Mouse (Mus musculus) kidney, postnatal 4 days (tissue): ENCODE measurements around the gene Bcar3.

Source experiments
- DNase-seq, 2 experiments: peaks; one replicate each; pipeline ENCODE4 v3.0.0; 2021; ENCODE audit warnings: mixed read lengths in 2 of 2

Bcar3 gene

DNA sequence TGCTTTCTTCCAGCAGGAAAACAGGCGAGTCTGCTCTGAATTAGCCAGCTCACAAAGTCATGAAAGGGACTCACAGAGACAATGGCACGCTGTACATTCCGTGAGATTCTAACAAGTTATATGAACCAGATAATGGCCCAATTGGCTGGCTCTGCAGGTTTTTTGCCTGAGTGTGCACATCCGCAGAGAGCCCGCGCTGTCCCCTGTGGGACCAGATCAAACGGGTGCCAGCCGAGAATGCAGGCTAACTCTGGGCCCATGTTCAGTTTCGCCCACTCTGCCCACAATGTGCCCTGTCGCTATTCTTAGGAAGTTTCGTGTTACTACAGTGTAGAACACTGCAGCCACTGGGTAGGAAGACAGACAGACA, 167.6 kb downstream of the Bcar3 start:
- no peak for DNase-seq

DNA sequence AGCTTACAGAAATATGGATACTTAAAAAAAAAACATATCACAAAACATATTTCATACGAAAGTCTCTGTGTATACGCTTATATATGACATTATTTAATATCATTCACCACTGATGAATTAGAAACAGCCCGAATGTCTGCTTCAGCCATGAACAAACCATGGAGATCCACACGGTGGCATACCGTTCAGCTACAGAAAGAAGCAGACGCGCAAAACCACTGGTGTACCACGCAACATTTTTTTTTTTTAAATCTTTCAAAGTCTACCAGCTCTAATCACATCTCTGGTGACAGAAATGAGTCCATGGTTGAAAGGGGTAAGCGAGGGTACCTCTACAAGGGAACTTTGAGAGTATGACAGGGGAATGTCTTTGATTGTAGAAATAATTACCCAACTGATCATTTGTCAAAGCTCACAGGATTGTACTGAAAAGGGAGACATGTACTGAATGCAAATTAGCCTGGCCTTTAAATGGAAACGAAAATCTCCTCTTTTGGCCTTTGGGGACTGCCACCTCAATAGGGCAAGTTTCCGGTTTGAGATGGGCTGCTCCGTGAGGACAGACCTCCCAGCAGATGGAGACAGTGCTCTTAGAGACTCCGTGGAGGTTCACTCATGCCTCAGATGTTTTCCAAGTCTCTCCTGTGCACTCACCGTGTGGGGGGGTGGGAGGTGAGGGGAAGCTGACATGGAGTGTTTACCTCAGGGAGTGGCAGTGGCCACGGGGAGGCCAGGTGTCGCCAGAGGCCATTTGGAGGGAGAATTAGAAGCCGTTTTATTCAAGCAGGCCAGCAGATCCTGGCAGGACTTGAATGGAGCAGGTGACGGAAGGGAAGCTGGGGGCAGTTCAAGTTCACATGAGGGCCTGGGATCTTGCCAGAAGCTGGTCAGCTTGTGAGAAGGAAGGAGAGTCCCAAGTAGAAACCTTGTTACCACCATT, 168.3 kb downstream of the Bcar3 start:
- DNase-seq, result peak; percentile 69 to 77

DNA sequence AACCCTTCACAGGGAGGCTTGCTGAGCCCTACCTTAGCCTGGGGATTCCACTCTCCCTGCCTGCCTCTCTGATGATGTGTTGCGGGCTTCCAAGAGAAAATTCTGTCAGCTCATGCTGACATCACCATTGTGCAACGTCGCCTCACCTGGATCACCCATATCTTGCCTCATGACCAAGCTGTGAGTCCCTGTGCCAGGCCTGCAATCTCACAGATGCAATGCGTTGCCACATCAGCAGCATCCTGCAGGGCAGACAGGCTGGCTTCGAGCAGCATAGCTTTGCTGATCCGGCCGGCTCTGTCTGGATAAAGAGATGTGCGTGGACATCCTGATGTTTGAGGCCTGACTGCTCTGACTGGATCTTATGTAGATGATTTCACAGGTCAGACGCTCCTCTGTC, 169.2 kb downstream of the Bcar3 start:
- no peak for DNase-seq

DNA sequence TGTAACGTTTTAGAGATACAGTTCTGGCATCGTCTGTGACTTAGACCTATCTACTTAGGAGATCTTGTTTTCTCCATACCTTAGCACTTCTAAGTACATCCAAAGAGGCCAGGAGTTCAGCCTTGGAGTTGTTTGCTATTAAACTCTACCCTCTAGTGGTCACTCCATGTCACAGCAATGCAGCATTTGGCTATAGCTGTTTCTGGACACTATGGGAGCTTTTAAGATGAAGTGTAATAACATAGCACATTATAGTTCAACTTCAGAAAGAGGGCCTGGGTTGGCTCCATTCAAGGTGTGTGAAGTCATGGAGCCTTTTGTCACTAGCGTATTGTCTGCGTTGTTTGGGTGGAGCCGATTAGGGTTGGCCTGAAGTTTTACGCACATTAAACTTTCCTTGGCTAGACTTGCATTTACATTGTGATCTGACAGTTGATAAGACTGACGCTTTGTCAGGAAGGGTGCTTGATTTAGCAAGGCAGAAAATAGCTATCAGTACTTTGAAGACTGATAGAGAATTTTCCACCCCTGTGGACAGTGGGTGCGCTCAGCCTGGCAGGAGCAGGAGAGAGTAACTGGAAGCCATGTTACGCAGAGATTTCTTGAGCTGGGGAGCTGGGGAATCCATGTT, 172.3 kb downstream of the Bcar3 start:
- DNase-seq, result peak; percentile 67 to 74

DNA sequence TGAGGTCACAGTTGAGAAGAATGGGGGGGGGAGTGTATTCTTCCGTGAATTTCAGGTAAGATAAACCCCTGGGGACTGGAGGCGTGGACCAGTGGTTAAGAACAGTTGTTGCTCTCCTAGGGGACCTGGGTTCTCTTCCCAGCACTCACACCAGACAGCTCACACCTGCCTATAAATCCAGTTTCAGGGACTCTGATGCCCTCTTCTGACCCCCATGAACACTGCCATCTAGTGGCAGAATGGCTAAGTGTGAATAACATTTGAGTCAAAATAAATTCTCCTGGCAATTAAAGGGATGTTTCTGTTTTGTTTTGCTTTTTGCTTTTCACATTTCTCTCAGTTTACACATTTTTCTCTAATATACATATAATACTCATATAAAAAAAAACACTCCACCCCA, 174.0 kb downstream of the Bcar3 start:
- no peak for DNase-seq

DNA sequence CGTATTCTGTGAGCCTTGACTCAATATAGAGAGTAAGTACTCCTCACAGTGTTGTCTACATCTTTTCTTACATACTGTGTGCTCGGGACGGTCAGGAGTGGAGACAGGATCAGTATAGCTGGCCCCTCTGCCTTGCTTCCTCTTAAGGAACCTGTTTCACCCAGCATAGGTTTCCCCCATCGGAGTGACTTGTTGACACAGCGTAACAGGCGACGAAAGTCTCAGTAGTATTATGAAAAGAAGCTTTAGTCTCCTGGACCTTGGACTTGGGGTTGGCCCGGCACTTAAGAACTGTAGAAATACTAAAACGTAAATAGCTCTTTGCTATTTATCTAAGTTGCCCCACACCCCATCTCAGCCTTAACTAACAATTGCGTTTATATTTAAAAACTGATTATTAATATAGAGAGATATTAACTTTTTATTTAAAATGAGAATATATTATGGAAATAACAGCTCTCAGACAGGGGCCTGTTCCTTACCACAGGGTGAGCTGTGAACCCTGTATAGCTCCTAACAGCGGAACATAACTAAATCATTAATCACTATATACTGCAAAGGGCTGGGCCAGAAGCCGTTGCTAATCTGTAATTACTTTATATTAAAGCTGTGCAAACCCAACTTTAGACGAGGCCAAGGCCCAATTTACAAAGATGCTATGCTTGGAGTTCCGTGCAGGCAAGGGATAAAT, 176.5 kb downstream of the Bcar3 start:
- DNase-seq, result no peak

DNA sequence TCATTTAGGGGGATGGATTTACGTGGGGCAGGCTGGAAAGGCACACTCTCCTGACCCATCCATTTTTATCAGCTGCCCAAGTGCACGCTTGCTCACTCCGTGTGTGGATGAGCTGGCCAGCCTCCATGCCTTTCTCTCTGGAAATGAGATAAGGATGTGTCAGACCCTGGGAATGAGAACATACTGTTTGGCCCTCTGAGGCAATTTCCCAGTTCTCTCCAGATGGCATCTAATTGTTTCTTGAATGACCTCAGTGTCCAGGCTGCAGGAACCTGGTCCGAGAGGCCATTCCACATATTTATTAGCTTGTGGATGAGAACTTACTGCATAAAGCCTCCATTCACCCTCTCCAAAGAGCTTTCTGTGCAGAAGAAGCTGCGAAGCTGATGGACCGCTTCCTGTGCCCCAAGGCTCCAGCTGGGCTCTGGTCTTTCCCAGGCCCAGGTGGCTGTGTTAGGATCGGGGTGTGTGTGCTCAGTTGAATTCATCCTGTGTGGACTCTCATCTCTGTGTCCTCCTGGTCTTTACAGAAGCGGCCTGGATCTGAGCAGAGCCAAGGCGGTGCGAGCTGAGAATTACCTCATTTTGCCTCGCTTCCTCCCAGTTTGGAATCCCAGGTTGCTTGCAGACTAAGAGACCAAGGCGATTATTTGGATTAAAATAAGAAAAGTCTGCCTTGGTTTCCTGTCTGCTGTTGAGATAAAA, 177.2 kb downstream of the Bcar3 start:
- no peak for DNase-seq

DNA sequence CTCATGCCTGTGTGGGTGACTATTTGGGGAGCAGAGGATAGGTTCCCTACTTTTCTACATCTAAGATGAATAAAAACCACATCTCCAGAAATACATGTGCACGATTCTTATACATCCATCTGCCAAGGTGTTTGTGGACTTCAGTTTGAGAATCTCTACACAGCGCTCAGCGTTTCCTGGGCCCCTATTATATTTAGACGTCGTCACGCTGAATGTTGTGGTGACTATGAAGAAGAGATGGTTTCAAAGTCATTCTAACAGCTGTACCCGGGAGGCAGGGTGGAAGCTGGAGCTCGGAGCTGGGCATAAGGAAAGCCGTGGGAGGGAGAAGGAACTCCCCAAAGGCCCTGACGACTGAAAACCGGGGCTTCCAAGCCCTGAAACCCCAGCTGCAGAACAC, 178.5 kb downstream of the Bcar3 start:
- DNase-seq, result no peak

DNA sequence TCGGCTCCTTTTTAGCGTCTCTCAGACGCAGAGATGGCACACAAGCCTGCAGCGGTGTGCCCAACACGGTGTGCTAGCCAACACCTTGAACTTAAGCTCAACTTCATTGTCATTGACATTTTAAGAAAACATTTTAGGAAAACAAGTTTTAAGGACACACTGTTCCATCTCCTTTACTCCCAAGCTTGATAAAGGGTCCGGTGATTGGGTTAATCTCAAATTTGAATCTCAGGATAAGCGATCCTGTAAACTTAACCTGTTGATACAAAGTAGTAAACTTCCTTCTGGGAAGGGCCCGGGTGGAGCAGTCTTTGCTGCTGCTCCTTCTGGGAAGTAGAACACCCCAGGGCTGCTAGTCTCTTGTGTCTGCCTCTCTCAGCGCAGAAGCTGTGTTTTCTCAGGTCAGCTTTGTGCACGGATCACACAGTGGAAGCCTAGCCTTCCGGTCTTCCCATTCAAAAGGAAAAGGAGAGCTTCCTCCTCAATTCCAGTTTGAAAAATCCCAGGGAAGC, 179.6 kb downstream of the Bcar3 start:
- DNase-seq, result no peak

DNA sequence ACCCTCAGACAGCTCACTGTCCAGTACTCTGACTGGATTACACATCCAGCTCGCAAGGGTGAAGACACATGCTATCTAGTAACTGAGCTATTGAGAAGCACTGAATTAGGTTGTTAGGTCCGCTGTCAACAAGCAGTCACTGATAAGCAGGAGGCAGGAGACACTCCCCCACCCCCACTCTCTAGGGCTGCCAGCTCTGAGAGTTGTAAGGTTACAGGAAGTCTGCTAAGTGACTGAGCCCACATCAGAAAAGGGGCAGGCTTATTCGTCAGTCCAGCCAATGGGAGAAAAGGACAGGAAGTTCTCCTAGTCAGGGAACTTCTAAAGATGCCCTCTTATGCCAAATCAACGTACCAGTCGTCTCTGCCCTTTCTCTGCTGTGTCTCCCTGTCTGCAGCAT, 180.1 kb downstream of the Bcar3 start:
- DNase-seq, result peak; percentile 53 to 72

DNA sequence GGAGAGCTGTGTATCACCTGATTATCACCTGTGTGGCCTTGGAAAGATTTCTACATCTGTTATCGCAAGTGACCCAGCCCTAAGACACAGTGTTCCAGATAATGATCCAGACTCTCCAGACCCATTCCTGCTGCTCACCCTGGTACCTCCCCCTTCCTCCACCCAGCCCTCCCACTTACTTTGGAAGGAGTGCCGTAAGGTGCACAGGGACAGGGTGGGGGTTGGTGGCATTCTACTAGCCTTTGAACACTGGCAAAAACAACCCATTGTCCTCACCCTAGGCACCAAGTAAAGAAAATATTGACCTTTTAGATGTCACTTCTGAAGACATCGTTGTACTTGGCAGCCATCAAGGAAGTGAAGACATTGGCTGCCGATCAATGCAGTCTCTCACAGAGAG, 180.9 kb downstream of the Bcar3 start:
- no peak for DNase-seq

DNA sequence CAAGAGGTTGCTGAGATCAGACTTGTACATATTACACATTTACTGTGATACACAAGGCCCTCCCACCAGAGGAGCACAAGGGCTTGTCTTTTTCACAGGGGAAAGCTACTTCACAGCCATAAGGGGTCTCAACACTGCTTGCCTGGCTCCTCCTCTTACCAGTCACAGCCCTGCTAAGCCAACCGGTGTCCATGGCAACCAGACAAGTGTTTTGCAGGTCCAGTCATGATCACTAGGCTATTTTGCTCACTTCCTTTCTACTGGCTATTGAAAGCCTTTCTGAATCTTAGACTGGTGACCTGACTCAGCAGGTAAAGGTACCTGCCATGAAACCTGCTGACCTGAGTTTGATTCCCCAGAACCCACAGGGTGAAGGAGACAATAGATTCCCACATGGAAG, 181.8 kb downstream of the Bcar3 start:
- no peak for DNase-seq

DNA sequence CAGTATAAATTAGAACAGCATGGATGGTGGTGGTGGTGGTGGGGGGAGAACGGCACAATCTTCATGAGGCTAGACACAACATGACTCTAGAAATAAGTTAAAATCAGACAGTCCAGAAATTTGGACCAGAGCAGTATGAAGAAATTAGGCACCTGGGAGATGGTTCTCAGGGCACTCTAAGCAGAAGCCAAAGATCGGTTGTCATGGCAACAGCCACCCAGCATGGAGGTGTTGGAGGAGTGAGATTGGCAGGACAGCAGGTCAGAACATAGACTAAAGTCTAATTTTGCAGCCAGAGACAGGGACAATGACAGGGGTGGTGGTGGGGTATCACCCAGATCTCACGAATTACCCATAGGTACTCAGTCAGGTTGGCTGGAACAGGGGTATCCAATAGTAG, 182.7 kb downstream of the Bcar3 start:
- no peak for DNase-seq

DNA sequence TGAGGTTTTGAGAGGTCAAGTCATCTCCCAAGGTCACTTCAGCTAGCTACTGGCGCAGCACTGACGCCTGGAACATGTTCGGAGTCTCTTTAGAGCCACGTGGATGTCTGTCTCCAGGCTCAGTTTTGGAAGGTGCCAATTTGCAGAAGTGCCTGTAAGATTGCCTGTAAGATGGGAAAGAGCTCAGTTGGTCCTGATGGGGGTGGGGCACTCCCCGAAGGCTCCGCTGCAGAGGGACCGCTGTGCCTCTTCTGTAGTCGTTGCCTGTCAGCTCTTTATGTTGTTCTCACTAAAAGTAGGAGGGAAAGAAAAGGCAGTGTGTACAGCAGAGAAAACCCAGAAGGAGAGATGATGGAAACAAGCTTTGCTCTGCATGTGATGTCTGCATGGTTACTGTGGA, 183.6 kb downstream of the Bcar3 start:
- no peak for DNase-seq

DNA sequence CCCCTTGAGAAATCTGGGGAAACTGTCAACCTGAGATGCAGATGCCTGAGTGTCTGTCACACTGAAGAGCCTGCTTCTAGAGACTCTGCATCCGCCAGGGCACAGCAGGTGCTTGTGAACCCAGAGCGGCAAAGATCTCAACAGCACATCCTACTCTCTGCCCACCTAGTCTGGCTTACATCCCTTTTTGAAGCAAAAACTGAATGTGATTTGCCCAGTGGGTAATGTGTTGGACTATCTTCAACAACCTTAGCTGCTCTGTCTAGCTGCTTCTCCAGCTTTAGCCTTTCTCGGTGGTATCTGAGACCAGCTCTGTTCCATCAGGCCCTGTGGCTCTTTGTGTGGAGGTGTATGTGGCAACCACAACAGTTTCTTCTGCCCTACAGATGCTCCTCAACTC, 184.8 kb downstream of the Bcar3 start:
- DNase-seq, result no peak

DNA sequence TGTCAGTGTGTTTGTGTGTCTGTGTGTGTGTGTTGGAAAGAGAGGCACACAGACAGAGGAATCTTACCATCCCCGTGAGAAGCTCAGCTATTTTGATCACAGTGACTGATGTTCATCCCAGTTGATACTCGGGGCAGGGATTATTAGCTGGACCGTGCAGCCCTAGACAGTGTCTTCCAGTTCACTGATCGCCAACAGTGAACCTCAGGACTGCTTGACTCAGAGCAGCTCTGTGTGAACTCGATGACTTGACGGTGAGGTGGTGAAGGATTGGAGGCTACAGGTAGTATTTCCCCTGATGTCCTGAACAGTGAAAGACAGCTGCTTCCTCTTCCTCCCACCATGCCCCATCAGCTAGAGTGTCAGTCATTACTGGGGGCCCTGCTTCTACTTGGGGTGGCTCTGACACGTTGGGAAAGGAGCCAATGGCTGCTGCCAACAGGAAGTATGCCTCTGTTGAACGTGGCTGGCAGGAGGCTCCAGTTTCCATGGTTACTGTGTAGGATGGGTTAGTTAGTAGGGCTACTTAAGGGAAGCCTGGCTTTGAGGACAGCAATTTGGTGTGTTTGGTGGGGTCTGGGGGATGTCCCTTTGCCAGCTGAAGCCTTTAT, 186.2 kb downstream of the Bcar3 start:
- DNase-seq, result no peak

DNA sequence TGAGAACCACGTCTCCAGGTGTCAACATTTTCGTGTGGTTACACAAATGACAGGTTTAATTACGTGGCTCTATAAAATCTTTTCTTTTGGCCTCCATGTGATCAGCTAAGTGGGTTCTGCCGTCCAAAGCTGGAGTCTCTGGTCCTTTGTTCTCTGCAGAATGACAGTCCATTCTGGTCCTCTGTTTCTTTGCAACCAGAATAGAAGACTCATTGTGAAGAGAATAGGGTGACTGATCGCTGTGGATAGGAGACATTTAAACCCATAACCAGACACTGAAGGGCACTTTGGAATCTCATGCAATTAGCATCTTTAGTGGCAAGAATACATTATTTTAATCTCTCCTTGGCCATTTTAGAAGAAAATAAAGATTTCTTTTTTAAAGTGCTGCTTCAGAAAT, 187.1 kb downstream of the Bcar3 start:
- DNase-seq, result no peak

DNA sequence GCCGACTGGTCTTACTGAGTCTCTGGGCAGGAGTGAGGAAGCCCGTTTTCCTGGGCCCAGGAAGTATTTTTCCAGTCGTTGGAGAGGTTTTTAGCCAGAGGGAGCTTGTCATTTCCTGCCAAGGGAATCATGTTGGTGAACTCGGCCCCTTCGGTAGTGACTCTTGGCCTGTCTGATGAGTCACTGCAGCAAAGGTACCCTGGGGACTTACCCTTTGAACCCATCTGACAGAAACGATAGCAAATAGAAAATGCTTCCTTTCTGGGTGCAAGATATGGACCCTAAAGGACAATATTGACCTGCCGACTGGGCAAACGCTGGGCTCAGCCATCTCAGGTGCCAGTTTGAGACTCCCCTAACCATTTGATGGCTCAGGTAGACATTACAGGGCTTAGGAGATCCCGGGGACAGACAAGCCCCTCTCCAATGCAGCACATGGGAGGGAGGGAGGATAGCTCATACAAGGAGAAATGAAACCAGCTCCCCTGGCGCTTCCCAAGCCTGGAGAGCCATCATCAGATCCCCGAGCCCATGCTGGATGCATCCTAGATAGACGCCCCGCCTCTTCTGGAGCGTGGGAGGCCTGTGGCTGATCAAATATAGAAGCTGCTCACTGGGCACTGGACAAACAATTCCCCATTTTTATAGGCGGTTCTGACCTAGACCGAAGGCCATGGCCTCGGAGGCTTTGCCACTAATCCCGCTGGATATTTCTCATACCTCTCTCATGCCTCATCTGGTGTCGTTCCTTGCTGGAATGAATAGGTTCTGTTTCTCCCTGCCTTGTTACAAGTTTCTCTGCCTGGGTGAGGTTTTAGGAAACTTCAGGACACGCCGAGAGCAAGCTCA, 188.2 kb downstream of the Bcar3 start:
- DNase-seq, result peak in 1 of 2 experiments; percentile 40

DNA sequence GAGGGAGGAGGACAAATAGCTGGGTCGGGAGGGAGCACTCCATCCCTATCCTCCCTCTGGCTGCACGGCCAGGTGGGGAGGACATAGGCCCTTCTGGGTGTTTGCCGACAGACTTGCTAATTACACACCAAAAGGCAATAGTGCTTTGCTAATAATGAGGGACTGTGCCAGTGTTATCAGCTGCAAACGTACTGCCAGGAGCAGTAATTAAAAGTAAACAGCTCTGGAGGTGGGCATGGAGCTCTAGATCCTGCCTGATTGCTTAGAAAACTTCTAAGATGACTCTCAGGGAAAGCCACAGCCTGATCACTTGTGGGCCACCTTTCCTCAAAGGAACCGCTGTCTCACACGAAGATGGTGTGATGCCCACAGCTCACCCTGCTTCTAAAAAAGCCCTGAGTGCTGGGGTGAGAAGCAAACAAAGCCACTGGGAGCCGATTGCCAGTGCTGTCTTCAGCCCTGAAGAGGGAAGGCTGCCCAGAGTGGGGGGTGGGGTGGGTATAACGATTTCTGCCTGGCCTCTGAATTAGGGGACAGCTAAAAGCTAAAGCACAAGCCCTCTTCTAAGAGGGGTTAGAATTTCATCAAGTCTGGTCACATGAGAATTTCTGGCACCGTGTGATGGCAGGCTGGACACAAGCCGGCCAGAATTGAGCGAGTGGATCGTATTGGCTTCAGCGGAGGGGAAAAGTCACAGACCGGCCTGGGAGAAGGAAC, 189.3 kb downstream of the Bcar3 start:
- no peak for DNase-seq

DNA sequence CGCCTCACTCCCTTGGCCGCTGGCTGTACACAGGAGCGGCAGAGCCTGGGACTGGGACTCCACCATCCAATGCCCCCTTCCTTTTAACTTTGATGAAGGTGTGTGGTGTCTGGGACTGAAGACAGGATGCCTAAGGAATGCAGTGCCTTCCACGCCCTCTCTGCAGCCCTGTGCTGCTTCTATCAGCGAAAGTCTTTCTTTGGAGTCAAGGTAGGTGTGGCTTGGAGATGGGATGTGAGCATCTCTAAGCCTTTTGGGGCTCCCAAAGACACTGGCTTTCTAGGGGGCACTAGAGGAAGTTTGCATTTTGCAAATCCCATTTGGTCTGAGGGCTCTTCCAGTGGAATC, 189.8 kb downstream of the Bcar3 start:
- no peak for DNase-seq

DNA sequence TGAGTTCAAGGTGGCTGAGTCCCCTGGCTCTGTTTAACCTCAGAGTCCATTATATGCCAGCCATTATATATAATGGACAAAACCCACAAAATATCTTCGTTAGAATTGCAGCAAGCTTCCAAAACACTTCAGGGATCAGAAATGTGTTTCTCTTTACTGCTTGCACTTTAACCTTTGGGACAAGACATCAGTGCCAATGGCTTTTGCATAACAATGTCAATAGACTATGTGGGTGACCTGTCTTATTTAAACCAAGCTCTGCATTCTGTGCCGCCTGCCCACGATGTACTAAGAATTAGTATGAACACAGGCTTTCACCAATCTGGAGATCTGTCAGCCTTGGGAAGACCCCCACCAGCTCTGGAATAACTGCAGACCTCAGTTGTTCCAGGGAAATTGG, 190.4 kb downstream of the Bcar3 start:
- no peak for DNase-seq
